Mouse (Mus musculus) CH12.LX (cell line): Measurements from ENCODE around the gene Nop2. TPM values are rescaled to one million over a fixed set of nuclear protein-coding genes. Genes with fewer than 3 reads are reported as not detected.

Experiments
- DNase-seq: peaks from one replicate; pipeline ENCODE4 v3.0.0-alpha.2; 2013; ENCODE audit errors: extremely low read depth
- H3K27ac ChIP-seq: 2 replicates; pipeline ENCODE4 v1.5.1; 2012; ENCODE audit warnings: low read depth, mild to moderate bottlenecking, control low read depth, moderate library complexity; ENCODE audit not compliant: insufficient read depth
- H3K27me3 ChIP-seq: replicated peaks from 2 replicates; pipeline ENCODE3; 2012; ENCODE audit warnings: inconsistent platforms
- H3K36me3 ChIP-seq, 2 experiments: replicated peaks in 1 of 2; 2 replicates each; pipeline versions ENCODE3 to v1.6.1; 2012; ENCODE audit warnings: inconsistent platforms in 1 of 2, low read length in 1 of 2, mild to moderate bottlenecking in 1 of 2, mixed read lengths in 1 of 2, moderate library complexity in 1 of 2; ENCODE audit not compliant: control insufficient read depth in 1 of 2, insufficient read depth in 1 of 2
- H3K4me1 ChIP-seq, 2 experiments: 2 replicates each; pipeline ENCODE4 v1.6.1; 2012; ENCODE audit warnings: inconsistent platforms in 1 of 2, moderate library complexity in 1 of 2; ENCODE audit not compliant: insufficient read depth in 2 of 2, control insufficient read depth in 1 of 2
- H3K4me2 ChIP-seq: 2 replicates; pipeline ENCODE4 v1.6.1; 2012; ENCODE audit warnings: low read depth, mild to moderate bottlenecking, control low read depth; ENCODE audit not compliant: poor library complexity, insufficient read depth, severe bottlenecking
- H3K4me3 ChIP-seq, 3 experiments: fragments of 150-350 bp in 1 of 3; sonication (generic) in 1 of 3; replicated peaks in 1 of 3; 2 replicates each; pipeline versions ENCODE3 to v1.5.1; 2011 to 2012; ENCODE audit warnings: low read depth in 2 of 3, low read length in 2 of 3, mild to moderate bottlenecking in 2 of 3, moderate library complexity in 2 of 3, control low read depth in 1 of 3, improper control_type of control experiment in 1 of 3, inconsistent platforms in 1 of 3, mixed read lengths in 1 of 3; ENCODE audit not compliant: poor library complexity in 1 of 3
- H3K79me2 ChIP-seq: replicated peaks from 2 replicates; pipeline ENCODE4 v1.6.1; 2012; ENCODE audit warnings: mild to moderate bottlenecking, moderate library complexity; ENCODE audit not compliant: control insufficient read depth, poor library complexity, insufficient read depth, severe bottlenecking; ENCODE audit errors: extremely low read depth
- H3K9ac ChIP-seq: 2 replicates; pipeline ENCODE4 v1.6.1; 2012; ENCODE audit warnings: low read depth, mild to moderate bottlenecking, control low read depth, moderate library complexity; ENCODE audit not compliant: insufficient read depth
- H3K9me3 ChIP-seq: replicated peaks from 2 replicates; pipeline ENCODE3; 2012; ENCODE audit warnings: low read length, inconsistent platforms, mixed read lengths
- CHD1 ChIP-seq: IDR thresholded peaks from 2 replicates; pipeline ENCODE4 v1.6.1; 2012; ENCODE audit warnings: low read depth, low read length, improper control_type of control experiment, inconsistent platforms
- CHD2 ChIP-seq: IDR thresholded peaks from 2 replicates; pipeline ENCODE4 v1.6.1; 2011; ENCODE audit warnings: low read length, improper control_type of control experiment
- E2F4 ChIP-seq: IDR thresholded peaks from 2 replicates; pipeline ENCODE4 v1.6.1; 2011; ENCODE audit warnings: low read depth, low read length, improper control_type of control experiment; ENCODE audit not compliant: insufficient replicate concordance
- ELF1 ChIP-seq: IDR thresholded peaks from 2 replicates; pipeline ENCODE4 v1.6.1; 2014; ENCODE audit warnings: low read depth, mild to moderate bottlenecking, inconsistent platforms, low read length, improper control_type of control experiment
- EP300 ChIP-seq: IDR thresholded peaks from 2 replicates; pipeline ENCODE4 v1.6.1; 2011; ENCODE audit warnings: low read length, improper control_type of control experiment
- ETS1 ChIP-seq: conservative IDR thresholded peaks from 2 replicates; pipeline ENCODE4 v1.6.1; 2012; ENCODE audit warnings: low read depth, mild to moderate bottlenecking, inconsistent platforms, low read length, improper control_type of control experiment, moderate library complexity
- GABPA ChIP-seq: IDR thresholded peaks from 2 replicates; pipeline ENCODE4 v1.6.1; 2012; ENCODE audit warnings: low read depth, low read length, improper control_type of control experiment, inconsistent platforms; ENCODE audit not compliant: insufficient replicate concordance
- MAX ChIP-seq: IDR thresholded peaks from 2 replicates; pipeline ENCODE4 v1.6.1; 2011; ENCODE audit warnings: low read length, improper control_type of control experiment
- MEF2A ChIP-seq: IDR thresholded peaks from 2 replicates; pipeline ENCODE4 v1.6.1; 2014; ENCODE audit warnings: low read depth, mild to moderate bottlenecking, inconsistent platforms, low read length, improper control_type of control experiment, borderline replicate concordance
- MXI1 ChIP-seq: IDR thresholded peaks from 2 replicates; pipeline ENCODE4 v1.6.1; 2011; ENCODE audit warnings: mild to moderate bottlenecking, low read depth, low read length, improper control_type of control experiment
- RCOR1 ChIP-seq: conservative IDR thresholded peaks from 2 replicates; pipeline ENCODE4 v1.6.1; 2012; ENCODE audit warnings: low read depth, mild to moderate bottlenecking, inconsistent platforms, low read length, improper control_type of control experiment
- UBTF ChIP-seq: IDR thresholded peaks from 2 replicates; pipeline ENCODE4 v1.6.1; 2012; ENCODE audit warnings: low read depth, mild to moderate bottlenecking, inconsistent platforms, low read length, improper control_type of control experiment, moderate library complexity
- USF2 ChIP-seq: conservative IDR thresholded peaks from 2 replicates; pipeline ENCODE4 v1.6.1; 2011; ENCODE audit warnings: low read depth, low read length, improper control_type of control experiment
- ZKSCAN1 ChIP-seq: IDR thresholded peaks from 2 replicates; pipeline ENCODE4 v1.6.1; 2012; ENCODE audit warnings: low read depth, inconsistent platforms, low read length, improper control_type of control experiment, borderline replicate concordance
- ZMIZ1 ChIP-seq: IDR thresholded peaks from 2 replicates; pipeline ENCODE4 v1.6.1; 2012; ENCODE audit warnings: low read depth, mild to moderate bottlenecking, inconsistent platforms, low read length, improper control_type of control experiment
- ZNF384 ChIP-seq: IDR thresholded peaks from 2 replicates; pipeline ENCODE4 v1.6.1; 2012; ENCODE audit warnings: low read depth, low read length, improper control_type of control experiment, inconsistent platforms
- dilution Hi-C: fragments of 300-500 bp; cut with MboI; formaldehyde crosslinking; loops from 2 replicates; pipeline ENCODE4 v1.14.3; 2020; ENCODE audit warnings: low sequenced_read_pairs; ENCODE audit not compliant: extremely low pct_unique_long_range_greater_than_20kb, extremely low pct_ligation_motif_present
- in situ Hi-C: fragments of 300-500 bp; cut with MboI; formaldehyde crosslinking; loops from 3 replicates; pipeline ENCODE4 v1.14.3; 2019; ENCODE audit warnings: low sequenced_read_pairs, low pct_ligation_motif_present, low pct_unique_long_range_greater_than_20kb, mixed read lengths
- polyA plus RNA-seq: library from polyadenylated mRNA; unstranded; fragments of >175 nt; gene quantifications from 2 replicates; pipeline ENCODE4 v1.2.1, GENCODE M21; 2012; ENCODE audit warnings: low read depth; ENCODE audit not compliant: insufficient read length
- total RNA-seq, 2 experiments: library from RNA; depleted of rRNA; stranded (reverse); fragments of 300-350 nt in 1 of 2; fragments of >200 nt in 1 of 2; gene quantifications; 2 replicates each; pipeline ENCODE4 v1.2.3; 2012 to 2014

Gene Nop2
- total and polyA plus RNA-seq, 3 experiments, result 128 to 175 (median 154) TPM

DNA sequence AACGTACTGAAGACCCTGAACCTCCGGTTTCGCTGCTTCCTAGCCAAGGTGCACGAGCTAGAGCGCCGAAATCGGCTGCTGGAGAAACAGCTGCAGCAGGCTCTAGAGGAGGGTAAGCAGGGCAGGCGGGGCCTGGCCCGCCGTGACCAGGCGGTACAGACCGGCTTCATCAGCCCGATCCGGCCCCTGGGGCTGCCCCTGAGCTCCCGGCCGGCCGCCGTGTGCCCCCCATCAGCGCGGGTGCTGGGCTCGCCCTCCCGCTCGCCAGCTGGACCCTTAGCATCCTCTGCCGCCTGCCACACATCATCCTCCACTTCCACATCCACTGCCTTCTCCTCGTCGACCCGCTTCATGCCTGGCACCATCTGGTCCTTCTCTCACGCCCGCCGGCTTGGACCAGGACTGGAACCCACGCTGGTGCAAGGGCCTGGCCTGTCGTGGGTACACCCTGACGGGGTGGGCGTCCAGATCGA is 13.8 kb downstream of the Nop2 start:
- peak overlapping the region; percentile 66 for H3K9ac ChIP-seq
- H3K27me3 ChIP-seq, result no peaks in the 10 kb centered on the region
- no peak for DNase-seq
- peak overlapping the region; percentile 83 to 89 (median 87) for H3K4me3 ChIP-seq
- dilution Hi-C loops, result no loop called here
- peaks cover 18% of the 10 kb centered on the region for H3K79me2 ChIP-seq
- peaks cover 9 to 42% of the 10 kb centered on the region in 2 experiments for H3K4me1 ChIP-seq
- TF ChIP-seq CHD2 (no peak), MXI1 (0 out of 2 replicates have a peak, but pooled peaks have one; percentile 23), UBTF (peak; percentile 72; the same call in 1 of the 2 replicates)
- peaks cover 44 to 73% of the 10 kb centered on the region in 2 experiments for H3K36me3 ChIP-seq
- peak overlapping the region; percentile 31; the same call in 1 of the 2 replicates for H3K27ac ChIP-seq
- no peaks in the 10 kb centered on the region for H3K9me3 ChIP-seq
- H3K4me2 ChIP-seq, result peak overlapping the region; percentile 66
- in situ Hi-C loops, result no loop called here

DNA sequence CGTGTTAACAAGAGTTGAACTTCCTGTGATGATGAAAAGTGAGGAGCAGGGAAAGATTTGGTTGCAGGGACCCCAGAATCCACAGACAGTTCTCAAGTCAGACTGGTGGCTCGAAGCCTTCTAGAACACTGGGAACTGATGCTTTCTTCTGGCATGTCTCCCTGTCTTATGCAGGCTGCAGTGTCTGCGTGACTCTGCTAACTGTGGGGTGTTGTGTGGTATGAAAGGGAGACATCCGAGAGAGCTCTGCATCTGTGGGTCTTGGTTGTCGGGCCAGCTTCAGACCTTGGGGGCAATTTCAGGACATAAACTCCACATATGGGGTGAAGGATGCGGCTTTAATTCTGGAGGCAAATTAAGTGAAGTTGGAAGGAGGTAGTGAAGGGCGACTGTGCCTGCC is 14.4 kb downstream of the Nop2 start:
- Histone ChIP-seq H3K9me3 (no peaks in the 10 kb centered on the region), H3K36me3 (peaks cover 40 to 72% of the 10 kb centered on the region in 2 experiments), H3K4me3 (peak overlapping the region; percentile 47 to 89 (median 87)), H3K79me2 (peaks cover 18% of the 10 kb centered on the region), H3K4me1 (peaks cover 9 to 42% of the 10 kb centered on the region in 2 experiments), H3K4me2 (peak overlapping the region; percentile 66), H3K27me3 (no peaks in the 10 kb centered on the region), H3K27ac (no peak overlapping the region), H3K9ac (peak overlapping the region; percentile 66)
- dilution Hi-C loops (no loop called here), in situ Hi-C loops (no loop called here)
- TF ChIP-seq GABPA (no peak), EP300 (no peak), MAX (no peak), ELF1 (no peak), MEF2A (no peak), UBTF (no peak), ZMIZ1 (no peak), CHD1 (no peak), ZNF384 (no peak), ETS1 (no peak), USF2 (no peak), ZKSCAN1 (no peak), E2F4 (no peak), RCOR1 (no peak)
- no peak for DNase-seq
